Mouse (Mus musculus) right cerebral cortex, adult 2 months (tissue): Measurements from ENCODE around the gene Cd52.
"Not testable (repeated sequence)": the region's sequence is repeated elsewhere in the genome, so short reads cannot be mapped to it uniquely, and the experiment has no call there.

ENCODE experiments used
- DNase-seq, 2 experiments: peaks; one replicate each; pipeline ENCODE4 v3.0.0; 2021 to 2022; ENCODE audit warnings: low spot score in 2 of 2

Cd52 gene

DNA sequence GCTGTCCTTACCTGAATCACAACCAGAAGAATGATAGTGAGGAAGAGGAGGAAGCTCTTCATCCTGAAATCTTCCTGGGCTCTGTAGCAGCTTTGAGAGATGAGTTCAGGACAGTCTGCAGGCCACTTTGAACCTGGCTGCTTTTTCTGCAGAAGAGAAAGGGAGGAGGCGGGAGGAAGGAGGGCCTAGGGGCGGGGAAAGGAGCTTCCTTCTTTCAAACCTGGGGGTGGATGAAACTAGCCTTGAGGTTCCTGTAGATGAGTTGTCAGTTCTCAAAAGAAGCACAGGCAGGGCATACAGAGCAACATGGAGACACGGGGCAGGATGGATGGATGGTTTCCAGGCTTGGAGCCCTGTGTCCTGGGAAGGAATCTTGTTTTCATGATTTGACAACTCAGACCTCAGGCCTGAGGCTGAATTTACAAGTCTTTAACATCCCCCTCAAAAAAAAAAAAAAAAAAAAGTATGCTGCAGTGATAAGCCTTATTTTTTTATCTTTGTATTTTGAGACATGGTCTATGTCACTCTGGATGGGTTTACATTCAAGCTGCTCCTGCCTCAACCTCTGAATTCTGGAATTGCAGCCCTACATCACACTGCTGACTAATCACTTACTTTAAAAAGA lies at the start of gene Cd52:
Gene Cd52, minus strand, starts transcription at position 160 of the 625 bp plus-strand sequence.
- DNase-seq, result no peak

DNA sequence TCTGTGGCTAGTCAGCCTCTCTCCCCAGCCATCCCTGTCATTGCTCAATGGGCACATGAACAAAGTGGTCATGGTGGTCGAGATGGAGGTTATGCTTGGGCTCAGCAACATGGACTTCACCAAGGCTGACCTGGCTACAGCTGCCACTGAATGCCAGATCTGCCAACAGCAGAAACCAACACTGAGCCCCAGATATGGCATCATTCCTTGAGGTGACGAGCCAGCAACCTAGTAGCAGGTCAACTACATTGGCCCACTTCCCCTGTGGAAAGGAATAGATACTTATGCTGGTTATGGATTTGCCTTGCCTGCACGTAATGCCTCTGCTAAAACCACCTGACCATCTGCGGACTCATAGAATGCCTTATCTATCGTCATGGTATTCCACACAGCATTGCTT lies 49.4 kb upstream of the Cd52 start:
- not testable (repeated sequence) for DNase-seq

DNA sequence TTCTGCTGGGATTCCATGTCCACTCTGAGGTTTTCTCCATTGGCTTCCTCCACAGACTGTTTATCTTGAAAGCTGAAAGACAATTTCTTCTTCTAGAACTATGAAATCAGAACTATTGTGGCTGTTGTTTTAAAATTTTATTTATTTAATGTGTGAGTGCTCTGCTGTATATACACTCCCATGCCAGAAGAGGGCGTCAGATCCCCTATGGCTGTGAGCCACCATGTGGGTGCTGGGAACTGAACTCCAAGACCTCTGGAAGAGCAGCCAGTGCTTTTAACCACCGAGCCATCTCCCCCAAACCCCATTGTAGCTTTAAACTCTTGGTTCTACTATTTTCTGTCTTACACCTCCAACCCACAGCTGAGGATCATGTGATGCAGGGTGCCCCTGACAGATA lies 44.0 kb upstream of the Cd52 start:
- DNase-seq, result no peak

DNA sequence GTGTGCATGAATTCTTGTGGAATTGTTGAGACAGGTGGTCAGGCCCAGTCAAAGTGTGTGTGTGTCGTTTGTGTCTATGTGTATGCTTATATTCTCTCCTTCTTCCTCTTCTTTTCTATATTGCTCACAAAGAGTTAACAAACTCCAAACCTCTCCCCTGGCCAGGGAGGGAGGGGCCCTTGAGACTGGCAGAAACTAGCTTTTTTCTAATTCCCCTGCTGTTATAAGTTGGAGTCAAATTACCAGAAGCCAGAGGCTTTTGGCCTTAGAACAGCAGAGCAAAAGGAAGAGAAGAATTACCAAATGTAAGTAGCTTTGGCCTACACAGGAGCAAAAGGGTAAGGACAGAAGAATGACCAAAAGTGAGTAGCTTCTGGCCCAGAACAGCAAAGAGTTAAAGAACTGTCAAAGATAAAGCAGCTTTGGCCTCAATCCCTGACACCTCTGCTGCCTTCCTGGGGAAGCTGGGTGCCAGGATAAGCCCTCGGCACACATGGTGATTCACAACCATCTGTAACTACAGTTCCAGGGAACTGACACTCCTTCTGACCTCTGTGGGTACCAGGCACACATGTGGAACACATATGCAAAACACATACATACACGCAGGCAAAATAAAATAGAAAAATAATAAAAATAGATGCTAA lies 41.5 kb upstream of the Cd52 start:
- no peak for DNase-seq

DNA sequence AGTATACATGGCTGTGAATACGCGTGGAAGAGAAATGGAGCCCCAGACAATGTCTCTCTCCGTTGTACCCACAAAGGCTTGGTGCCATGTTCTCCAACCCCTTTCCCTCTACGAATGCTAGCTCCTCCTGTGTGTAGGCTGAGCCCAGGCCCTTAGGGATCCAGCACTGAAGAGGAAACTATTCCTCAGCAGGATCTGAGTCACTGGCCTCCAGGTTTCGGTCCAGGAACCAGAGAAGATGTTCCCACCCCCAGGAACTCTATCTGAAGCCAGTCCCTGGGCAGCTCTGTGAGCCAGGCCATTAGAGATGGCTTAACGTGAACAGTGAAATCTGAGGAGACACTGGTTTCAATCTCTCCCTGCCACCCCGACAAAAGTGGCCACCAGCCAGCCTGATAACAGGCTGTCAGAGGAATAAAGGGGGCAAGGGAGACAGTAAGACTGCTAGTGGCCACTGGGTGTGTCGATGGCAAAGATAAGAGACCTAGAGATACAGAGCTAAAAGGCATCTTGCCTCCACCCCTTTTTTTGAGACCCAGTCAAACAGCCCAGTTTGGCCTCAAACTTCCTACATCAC lies 37.7 kb upstream of the Cd52 start:
- DNase-seq, result no peak

DNA sequence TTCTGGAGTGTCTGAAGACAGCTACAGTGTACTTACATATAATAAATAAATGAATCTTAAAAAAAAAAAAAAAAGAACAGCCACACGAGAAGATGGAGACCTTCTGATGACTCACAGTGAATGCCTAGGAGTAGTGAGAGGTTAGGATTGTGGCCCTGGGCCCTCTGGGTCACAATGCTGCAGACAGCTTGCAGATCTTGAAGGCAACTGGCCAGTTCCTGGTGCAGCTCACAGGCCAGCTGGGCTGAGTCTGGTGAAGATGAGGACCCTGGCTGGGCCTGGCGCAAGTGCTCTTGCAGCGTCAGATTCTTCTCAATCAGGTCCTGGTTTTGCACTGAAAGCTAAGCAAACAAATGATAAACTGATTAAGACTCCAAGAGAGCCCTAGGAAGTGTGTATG lies 37.2 kb upstream of the Cd52 start:
- no peak for DNase-seq

DNA sequence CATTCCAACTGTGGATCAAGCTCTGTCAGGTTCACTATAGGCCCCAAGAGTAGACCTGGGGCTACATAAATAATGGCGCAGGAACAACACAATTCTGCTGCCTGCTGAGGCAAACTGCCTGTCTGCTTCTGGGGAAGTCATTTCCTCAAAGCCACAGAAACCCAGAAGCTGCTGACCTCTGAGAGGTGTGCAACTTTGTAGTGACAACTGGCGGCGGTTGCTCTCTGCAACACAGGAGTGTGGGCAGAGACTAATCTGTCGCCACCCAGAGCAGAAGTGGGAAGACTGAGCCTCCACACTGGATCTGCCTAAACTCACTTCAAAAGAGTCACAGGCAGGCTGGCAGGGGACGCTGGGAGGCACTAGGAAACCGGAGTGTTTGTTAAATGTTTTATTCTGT lies 34.6 kb upstream of the Cd52 start:
- DNase-seq, result peak; percentile 39 to 54

DNA sequence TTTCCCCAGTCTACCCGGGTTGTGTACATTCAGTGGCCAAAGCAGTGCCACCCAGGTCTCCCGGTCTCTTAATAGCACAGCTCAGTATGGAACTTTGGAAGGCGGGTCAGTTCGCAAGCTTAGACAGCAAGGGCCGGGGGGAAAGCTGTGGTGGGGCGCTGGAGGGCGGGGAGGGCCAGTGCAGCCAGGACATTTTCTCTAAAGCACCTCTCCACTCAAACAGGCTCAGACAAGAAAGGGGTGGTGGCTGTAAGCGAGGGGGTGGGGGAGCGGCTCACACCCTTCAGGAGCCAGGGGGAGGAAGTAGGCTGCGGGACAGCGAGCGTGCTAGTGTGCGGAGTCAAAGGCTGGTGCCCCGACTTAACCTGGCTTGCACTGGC lies 34.1 kb upstream of the Cd52 start:
- DNase-seq, result no peak

DNA sequence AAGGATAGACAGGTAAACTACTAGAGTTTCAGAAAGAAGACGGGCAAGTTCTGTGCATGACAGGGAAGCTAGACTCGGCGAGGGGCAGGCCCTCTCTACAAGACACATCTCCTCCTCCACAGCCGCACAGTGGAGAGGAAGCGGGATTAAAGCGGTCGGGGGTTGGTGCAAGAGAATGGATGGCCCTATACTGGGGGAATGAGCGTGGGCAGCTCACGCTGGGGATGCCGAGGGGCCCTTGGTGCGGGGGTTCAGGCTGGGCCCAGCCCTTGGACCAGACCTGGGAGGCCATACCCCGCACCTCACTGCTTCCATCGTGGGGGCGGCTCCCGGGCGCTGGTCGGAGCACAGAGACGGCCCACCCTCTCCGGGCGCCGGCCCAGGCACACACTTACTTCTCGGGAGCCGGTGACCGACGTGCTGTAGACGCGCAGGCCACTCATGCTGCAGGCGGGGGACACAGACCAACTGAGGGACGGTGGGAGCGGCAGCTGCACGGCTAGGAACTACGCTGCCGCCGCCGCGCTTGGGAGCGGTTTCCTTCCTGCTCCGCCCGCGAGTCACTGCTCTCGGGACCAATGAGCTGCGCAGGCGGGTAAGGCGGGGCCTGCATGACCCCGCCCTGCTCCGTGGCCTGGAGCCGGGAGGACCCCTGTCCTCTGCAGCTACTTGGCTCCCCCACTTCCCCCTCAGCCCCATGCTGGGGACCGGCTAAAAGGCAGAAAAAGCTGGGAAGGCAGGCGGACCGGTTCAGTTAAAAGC lies 33.5 kb upstream of the Cd52 start, which contains the start of gene Sh3bgrl3:
Gene Sh3bgrl3, minus strand, starts transcription at position 569 of the 762 bp plus-strand sequence.
- DNase-seq, result peak; percentile 85 to 89

DNA sequence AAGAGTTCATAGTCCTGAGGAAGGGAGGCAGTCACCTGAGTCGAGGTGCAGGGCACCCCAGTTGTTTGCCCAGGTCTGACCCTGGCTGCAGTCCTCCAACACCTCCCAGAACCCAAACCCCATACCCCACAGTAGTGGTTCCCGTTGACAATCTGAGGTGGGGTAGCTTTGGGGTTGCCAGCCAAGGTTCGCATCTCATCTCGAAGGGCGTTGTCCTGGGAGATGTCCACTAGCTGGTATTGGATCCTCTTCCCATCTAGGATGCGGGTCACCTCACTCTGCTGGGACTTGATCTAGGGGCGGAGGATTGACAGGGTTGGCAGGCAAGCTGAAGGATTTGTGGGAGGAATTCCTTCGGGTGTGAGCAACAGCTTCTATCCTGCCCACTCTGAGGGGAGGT lies 32.9 kb upstream of the Cd52 start:
- DNase-seq, result peak in 1 of 2 experiments; percentile 27

DNA sequence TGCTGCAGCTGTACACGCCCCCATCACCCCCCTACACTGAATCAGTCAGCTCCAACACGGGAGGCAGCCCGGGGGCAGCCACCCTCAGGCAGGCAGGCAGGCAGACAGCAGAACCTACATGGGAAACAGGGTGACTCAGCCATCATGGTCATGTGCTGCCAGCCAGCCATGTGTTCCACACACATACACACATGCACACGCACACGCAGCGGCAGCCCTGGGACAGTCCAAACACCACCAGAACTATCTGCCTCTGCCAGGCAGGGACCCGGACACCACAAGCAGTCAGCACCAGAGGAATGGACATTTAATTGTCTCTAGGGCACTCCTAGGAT lies 32.2 kb upstream of the Cd52 start:
- DNase-seq, result peak; percentile 75 to 79

DNA sequence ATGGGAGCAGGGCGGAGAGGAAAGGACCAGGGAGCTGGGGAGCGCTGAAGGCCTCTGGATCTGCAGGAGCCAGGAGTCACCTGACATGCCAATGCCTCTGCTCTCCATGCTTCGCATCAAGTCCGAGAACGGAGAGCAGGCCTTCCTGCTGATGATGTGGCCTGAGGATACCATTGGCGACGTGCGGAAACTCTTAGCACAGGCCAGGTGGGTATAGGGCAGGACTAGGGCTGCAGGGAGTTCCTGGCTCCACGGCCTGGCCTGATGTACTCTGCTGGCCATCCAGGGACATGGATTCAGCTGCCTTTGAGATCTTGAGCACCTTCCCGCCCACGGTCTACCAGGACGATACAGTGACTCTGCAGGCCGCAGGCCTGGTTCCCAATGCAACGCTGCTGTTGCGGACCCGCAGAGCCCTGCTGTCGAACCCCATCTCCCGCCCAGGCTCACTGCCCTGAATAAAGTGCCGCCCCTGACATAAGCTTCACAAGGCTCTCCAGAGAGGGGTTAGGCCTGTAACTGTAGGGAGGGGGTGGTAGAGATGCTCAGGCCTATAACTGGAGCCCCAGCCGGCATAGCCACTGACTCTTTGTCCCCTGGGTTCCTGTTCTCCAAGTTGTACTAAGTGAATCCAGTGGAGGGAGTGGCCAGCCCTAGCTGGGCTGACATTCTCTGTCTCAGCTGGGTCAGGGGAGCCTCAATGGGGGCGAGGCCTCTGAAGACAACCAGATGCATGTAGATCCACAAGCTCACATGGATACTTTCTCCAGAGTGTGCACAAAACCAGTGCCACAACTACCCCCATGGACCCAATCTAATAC lies 31.6 kb upstream of the Cd52 start:
- DNase-seq, result no peak

DNA sequence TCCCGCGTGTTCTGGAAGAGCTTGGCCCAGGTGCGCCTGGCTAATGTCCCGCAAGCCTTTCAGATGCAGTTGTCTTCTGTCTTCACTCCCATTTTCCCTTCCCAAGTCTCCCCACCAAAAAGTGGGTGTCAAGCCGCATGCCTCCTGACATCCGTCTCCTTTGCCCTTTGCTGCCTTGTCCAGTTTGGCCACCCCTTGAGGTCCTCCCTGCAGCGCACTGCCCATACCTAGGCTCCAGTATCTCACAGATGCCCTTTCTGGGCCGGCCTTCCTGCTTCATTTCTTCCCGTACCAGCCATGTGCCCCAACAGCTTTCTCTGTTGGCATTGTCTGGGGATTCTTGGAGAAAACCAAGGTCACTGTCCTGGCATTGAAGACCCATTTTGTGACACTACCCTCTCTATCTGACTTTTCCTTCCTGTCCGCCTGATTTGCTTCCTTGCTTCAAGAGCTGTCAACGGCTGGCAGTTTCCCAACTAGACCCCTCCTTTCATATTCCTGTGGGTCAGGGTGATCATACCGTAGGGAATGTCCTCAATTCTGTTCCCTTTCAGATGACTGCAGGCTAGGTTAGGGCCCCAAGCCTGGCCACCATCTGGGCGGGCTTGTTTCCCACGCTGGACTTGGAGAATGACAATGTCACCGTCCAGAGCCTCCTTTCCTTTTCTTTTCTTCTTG lies 30.6 kb upstream of the Cd52 start:
- no peak for DNase-seq

DNA sequence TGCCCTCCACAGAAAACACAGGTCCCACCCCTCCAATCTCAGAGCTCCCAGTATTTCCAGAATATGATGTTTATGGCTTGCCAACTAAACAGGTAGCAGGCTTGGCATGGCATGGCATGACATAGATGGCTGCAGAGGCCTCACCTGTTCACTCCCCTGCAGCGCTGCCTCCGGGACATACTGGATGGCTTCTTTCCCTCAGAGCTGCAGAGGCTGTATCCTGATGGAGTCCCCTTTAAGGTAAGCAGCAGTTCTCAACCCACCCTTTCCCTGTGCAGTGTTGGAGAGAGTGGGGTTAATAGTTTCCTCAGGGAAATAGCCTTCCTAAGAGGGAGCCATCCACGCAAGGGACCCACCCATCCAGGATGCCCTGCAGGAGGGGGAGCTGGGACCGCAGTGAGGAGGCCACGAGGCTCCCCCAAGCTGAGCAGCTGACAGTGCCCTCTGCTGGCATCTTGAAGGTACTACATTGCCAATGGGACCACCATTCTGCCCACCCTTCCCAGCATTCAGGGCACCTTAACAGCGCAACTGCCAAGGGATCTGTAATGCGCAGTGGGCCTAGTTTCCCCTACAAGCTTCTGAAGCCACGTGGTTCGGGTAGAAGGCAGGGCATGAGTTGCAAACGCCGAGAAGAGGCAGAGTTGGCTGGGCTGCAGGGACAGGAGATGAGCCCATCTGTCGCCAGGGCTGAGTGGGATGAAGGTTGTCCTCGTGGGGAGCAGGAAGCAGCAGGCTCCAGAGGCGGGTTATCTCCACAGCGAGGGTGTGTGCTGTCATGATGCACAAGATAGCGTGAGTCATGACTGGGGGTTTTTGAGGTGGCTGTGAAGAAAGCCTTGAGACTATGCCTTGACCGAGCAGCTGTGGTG lies 29.0 kb upstream of the Cd52 start:
- DNase-seq, result peak; percentile 85 to 91

DNA sequence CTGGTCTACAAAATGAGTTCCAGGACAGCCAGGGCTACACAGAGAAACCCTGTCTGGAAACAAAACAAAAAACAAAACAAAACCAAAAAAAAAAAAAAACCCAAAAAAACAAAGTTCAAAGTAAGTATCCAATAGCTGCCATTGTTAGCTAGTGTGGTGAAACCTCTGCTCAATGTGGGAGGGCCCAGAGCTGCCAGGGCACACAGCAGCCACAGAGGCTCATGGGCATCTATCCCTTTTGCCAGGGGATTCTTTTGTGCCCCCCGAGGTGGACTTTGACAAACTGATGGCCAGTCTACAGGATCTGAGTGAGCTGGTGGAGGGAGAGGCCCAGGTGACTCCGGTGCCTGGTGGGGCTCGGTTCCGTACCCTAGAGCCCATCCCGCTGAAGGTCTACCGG lies 28.3 kb upstream of the Cd52 start:
- no peak for DNase-seq

DNA sequence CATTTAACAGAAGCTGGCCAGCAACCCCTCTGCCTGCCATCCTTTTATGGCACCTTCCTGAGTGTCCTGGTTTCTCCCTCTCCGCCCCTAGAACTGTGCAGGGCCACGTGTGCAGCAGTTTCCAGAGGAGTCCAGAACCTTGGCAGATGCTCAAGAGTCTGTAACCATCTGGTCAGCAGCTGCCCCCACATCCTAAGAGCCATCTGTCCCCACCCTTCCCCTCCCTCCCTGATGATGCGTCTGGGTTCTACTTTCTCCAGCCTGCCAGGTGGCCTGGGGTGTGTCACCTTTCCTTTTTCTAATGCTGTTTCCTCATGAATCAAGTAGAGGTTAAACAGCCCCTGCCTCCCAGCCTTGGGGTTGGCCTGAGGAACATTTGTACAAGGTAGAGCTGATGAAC lies 27.4 kb upstream of the Cd52 start:
- DNase-seq, result peak in 1 of 2 experiments; percentile 27

DNA sequence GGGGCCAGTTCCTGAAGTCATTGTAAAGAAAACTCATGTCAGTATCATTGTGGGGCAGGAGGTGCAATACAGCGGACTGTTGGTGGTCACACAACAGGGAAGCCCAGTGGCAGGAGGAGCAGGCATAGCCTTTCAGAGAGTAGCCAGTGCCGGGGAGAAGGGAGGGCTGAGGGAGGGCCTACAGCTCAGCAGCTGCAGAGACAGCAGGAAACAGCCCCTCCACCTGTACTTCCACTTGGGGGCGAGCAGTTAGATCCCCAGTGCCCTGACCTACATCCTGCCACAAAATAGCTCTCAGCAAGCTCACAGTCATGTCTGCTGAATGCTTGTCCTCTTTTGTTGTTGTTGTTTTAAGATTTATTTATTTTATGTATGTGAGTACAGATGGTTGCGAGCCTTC lies 26.7 kb upstream of the Cd52 start:
- DNase-seq, result no peak

DNA sequence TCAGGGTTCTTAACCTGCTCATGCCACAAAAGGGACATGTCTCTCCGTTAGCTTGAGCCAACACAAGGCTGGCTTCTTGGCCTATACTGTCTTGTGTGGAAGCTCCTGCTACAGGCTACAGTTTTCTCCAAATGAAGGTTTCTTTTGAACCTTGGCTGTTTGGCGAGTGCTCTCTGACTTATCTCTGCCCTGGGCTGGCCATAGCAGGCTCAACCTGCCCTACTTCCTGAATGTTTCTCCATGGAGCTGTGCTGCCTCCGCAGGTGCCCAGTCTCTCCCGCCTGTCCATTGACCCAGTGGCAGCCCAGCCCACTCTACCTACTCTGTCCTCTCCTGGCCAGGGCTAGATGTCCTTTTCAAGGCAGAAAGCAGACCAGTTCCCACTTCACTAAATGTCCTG lies 26.0 kb upstream of the Cd52 start:
- no peak for DNase-seq

DNA sequence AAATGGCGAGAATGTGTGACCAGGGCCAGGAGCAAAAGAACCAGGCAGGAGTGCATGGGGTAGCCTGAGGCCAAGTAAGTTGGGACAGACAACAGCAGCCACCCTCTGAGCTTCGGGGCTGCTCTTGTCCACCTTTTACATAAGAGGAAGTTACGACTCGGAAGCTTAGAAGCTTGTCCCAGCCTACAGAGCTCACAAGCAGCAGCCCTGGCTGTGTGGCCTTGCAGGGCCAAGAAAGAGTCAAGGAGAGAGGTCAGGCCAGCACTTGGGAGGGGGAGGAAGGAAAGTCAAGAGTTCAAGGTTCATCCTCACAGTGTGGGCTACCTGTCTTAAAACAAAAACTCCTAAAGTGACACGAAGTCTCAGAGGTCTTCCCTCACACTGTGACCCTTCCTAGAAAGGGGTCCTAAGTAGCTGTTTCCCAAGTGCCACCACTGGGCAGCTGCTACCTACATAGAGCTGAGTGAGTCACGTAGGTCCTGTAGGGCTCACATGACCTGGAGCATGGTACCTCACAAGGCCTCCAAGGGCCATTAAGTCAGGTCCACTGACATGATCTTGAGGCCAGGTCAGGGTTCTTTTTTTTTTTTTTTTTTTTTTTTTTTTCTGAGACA lies 25.4 kb upstream of the Cd52 start:
- no peak for DNase-seq

DNA sequence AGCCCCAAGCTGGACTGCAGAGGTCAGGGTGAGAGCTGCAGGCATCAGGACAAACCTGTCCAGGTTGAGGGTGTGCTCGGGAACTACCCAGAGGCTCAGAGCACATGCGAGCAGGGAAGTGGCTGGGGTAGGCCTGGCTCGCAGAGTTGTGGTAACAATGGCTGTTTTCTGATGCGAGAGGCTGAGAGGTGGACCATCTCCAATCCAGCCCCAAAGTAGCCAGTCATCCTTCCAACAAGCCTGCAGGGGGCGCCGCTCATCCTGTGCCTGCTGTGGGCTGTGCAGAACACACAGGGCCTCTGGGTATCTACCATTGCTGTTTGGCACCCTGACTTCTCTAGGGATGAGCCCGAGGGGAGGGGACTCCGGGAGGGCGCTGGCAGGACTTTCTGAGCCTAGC lies 24.8 kb upstream of the Cd52 start:
- DNase-seq, result no peak
